8 mouse cellular contexts compared by ENCODE assay signal in genomic region chr7:30563906-30564280, GRCm38 (mm10). TPM values are rescaled to one million over a fixed set of nuclear protein-coding genes. Genes with fewer than 3 reads are reported as not detected.
DNase-seq lines count a peak whose midpoint lies in the region; ATAC-seq and TF ChIP-seq lines count a peak whose summit lies in the region.

No protein-coding gene starts in this region.

- no peak overlapping the region for H3K27ac ChIP-seq in heart, embryonic 11.5 days (ENCODE audit: low read depth, low read length)
- peak overlapping the region; percentile 91 for H3K27ac ChIP-seq in forebrain, postnatal 0 days (ENCODE audit: low read depth, low read length)
- peak overlapping the region; percentile 93 for H3K27ac ChIP-seq in midbrain, embryonic 10.5 days (replicated peaks)

- intact Hi-C loops in heart, postnatal 25 days (cut with DNase I): no loop called here

- no peaks in the 10 kb centered on the region for H3K9me3 ChIP-seq in heart, embryonic 11.5 days (replicated peaks; ENCODE audit: control insufficient read depth, low read length)
- H3K9me3 ChIP-seq in E14TG2a.4 (ENCODE audit: low read length): no peaks in the 10 kb centered on the region
- H3K9me3 ChIP-seq in forebrain, postnatal 0 days (ENCODE audit: low read length): no peaks in the 10 kb centered on the region
- no peaks in the 10 kb centered on the region for H3K9me3 ChIP-seq in midbrain, embryonic 10.5 days (replicated peaks)

- peaks cover 7% of the 10 kb centered on the region; the same call in 1 of the 2 replicates for H3K4me1 ChIP-seq in heart, embryonic 11.5 days (ENCODE audit: control insufficient read depth, insufficient read depth, low read length)
- peaks cover 68% of the 10 kb centered on the region for H3K4me1 ChIP-seq in E14TG2a.4 (replicated peaks; ENCODE audit: low read depth, low read length)
- peaks cover 4% of the 10 kb centered on the region for H3K4me1 ChIP-seq in forebrain, postnatal 0 days (ENCODE audit: insufficient read depth)
- peaks cover 22% of the 10 kb centered on the region for H3K4me1 ChIP-seq in midbrain, embryonic 10.5 days

- TF ChIP-seq CTCF in E14TG2a.4 (conservative IDR thresholded peaks at IDR 0.05; ENCODE audit: low read length): no peak
- TF ChIP-seq CTCF in forebrain, postnatal 0 days (IDR thresholded peaks at IDR 0.05; ENCODE audit: low read depth): no peak

- H3K4me2 ChIP-seq in heart, embryonic 11.5 days: peak overlapping the region; percentile 84
- H3K4me2 ChIP-seq in forebrain, postnatal 0 days (ENCODE audit: low read depth): peak overlapping the region; percentile 83

- 0 out of 2 replicates have a peak, but pooled peaks have one; percentile 3 for ATAC-seq in heart, embryonic 11.5 days (replicated peaks; ENCODE audit: insufficient number of reproducible peaks, low FRiP score, low TSS enrichment)
- no peak for ATAC-seq in forebrain, postnatal 0 days

- H3K9ac ChIP-seq in heart, embryonic 11.5 days (ENCODE audit: low read depth, low read length): peak overlapping the region; percentile 92
- peak overlapping the region; percentile 83 for H3K9ac ChIP-seq in forebrain, postnatal 0 days

- H3K4me3 ChIP-seq in heart, embryonic 11.5 days (ENCODE audit: low read depth, low read length): peak overlapping the region; percentile 79
- peak overlapping the region; percentile 98 for H3K4me3 ChIP-seq in E14TG2a.4 (replicated peaks; ENCODE audit: low read length)
- peak overlapping the region; percentile 83 for H3K4me3 ChIP-seq in forebrain, postnatal 0 days (ENCODE audit: low read depth, low read length)
- peak overlapping the region; percentile 71 for H3K4me3 ChIP-seq in midbrain, embryonic 10.5 days

- no peaks in the 10 kb centered on the region for H3K27me3 ChIP-seq in heart, embryonic 11.5 days (ENCODE audit: control insufficient read depth, insufficient read depth, low read length)
- H3K27me3 ChIP-seq in E14TG2a.4 (ENCODE audit: insufficient read depth, low read length): no peaks in the 10 kb centered on the region
- no peaks in the 10 kb centered on the region for H3K27me3 ChIP-seq in forebrain, postnatal 0 days (ENCODE audit: insufficient read depth, low read length)
- no peaks in the 10 kb centered on the region for H3K27me3 ChIP-seq in midbrain, embryonic 10.5 days (ENCODE audit: low read depth, poor library complexity, severe bottlenecking)

- H3K36me3 ChIP-seq in heart, embryonic 11.5 days (ENCODE audit: control insufficient read depth, insufficient read depth, low read length): peaks cover 1% of the 10 kb centered on the region; the same call in 1 of the 2 replicates
- H3K36me3 ChIP-seq in E14TG2a.4 (ENCODE audit: insufficient read depth, low read length): peaks cover 51% of the 10 kb centered on the region
- peaks cover 30% of the 10 kb centered on the region for H3K36me3 ChIP-seq in forebrain, postnatal 0 days (ENCODE audit: insufficient read depth)
- H3K36me3 ChIP-seq in midbrain, embryonic 10.5 days: peaks cover 46% of the 10 kb centered on the region

- WGBS in heart, embryonic 11.5 days (ENCODE audit: insufficient replicate concordance): 31% methylated on average over 6 of the region's 6 CpGs
- 27% methylated on average over 6 of the region's 6 CpGs for WGBS in forebrain, postnatal 0 days
- WGBS in midbrain, embryonic 10.5 days: 26% methylated on average over 6 of the region's 6 CpGs

- DNase-seq in heart, postnatal 25 days (ENCODE audit: low spot score): no peak
- DNase-seq in forebrain, postnatal 0 days: no peak
- DNase-seq in midbrain, embryonic 10.5 days (ENCODE audit: low spot score): no peak
- DNase-seq in adrenal gland, postnatal 10 days: no peak
- no peak for DNase-seq in right cerebral cortex, adult 2 months (ENCODE audit: low spot score in 2 of 2)
- DNase-seq in urinary bladder, postnatal 25 days (ENCODE audit: low spot score): no peak

RNA-seq across cellular contexts. Expression of gene Psenen, which starts 0.5 kb away (rescaled TPM):
- polyA plus RNA-seq in heart, embryonic 11.5 days (2014; fragmentation: Nextera tagmentation; extraction: Ambion mirVana): 102 and 107 TPM in 2 replicates
- 10 to 100 TPM; 61.2 to 70.3 TPM for total RNA-seq in heart, postnatal 25 days (2021)
- 70.9 and 90.7 TPM in 2 replicates for total RNA-seq in forebrain, postnatal 0 days (2014; rRNA removed)
- polyA plus RNA-seq in forebrain, postnatal 0 days (2015; fragmentation: Nextera tagmentation; extraction: Ambion mirVana): 141 and 161 TPM in 2 replicates
- 131 and 133 TPM in 2 replicates for polyA plus RNA-seq in midbrain, embryonic 10.5 days (2016; fragmentation: Nextera tagmentation; extraction: Ambion mirVana)
- total RNA-seq in adrenal gland, postnatal 10 days (2021): 100 to 1,000 TPM; 119 to 128 TPM

RNA-seq across cellular contexts. Expression of gene Gm49396, which starts 0.7 kb away (rescaled TPM):
- 5.4 and 5.5 TPM in 2 replicates for polyA plus RNA-seq in heart, embryonic 11.5 days (2014; fragmentation: Nextera tagmentation; extraction: Ambion mirVana)
- total RNA-seq in heart, postnatal 25 days (2021): 1 to 10 TPM; 1.4 to 1.9 TPM
- total RNA-seq in forebrain, postnatal 0 days (2014; rRNA removed): 5.5 and 9.9 TPM in 2 replicates
- polyA plus RNA-seq in forebrain, postnatal 0 days (2015; fragmentation: Nextera tagmentation; extraction: Ambion mirVana): 3.4 and 5.3 TPM in 2 replicates
- polyA plus RNA-seq in midbrain, embryonic 10.5 days (2016; fragmentation: Nextera tagmentation; extraction: Ambion mirVana): 17.0 and 19.6 TPM in 2 replicates
- total RNA-seq in adrenal gland, postnatal 10 days (2021): 1 to 10 TPM; 2.4 to 7.1 TPM

RNA-seq across cellular contexts. Expression of gene U2af1l4, which starts 0.8 kb away (rescaled TPM):
- polyA plus RNA-seq in heart, embryonic 11.5 days (2014; fragmentation: Nextera tagmentation; extraction: Ambion mirVana): 87.6 and 91.2 TPM in 2 replicates
- total RNA-seq in heart, postnatal 25 days (2021): 10 to 100 TPM; 63.7 to 66.4 TPM
- total RNA-seq in forebrain, postnatal 0 days (2014; rRNA removed): 48.8 and 74.3 TPM in 2 replicates
- polyA plus RNA-seq in forebrain, postnatal 0 days (2015; fragmentation: Nextera tagmentation; extraction: Ambion mirVana): 117 and 129 TPM in 2 replicates
- 93.2 and 99.5 TPM in 2 replicates for polyA plus RNA-seq in midbrain, embryonic 10.5 days (2016; fragmentation: Nextera tagmentation; extraction: Ambion mirVana)
- total RNA-seq in adrenal gland, postnatal 10 days (2021): 10 to 100 TPM; 61.4 to 71.1 TPM

RNA-seq across cellular contexts. Expression of gene Igflr1, which starts 1.3 kb away (rescaled TPM):
- polyA plus RNA-seq in heart, embryonic 11.5 days (2014; fragmentation: Nextera tagmentation; extraction: Ambion mirVana): 2.3 and 3.2 TPM in 2 replicates
- 1 to 10 TPM; 1.3 to 1.6 TPM for total RNA-seq in heart, postnatal 25 days (2021)
- 1.2 TPM in 1 of 2 replicates, not detected in the other for total RNA-seq in forebrain, postnatal 0 days (2014; rRNA removed)
- 2.3 and 3.2 TPM in 2 replicates for polyA plus RNA-seq in forebrain, postnatal 0 days (2015; fragmentation: Nextera tagmentation; extraction: Ambion mirVana)
- 4.4 and 7.2 TPM in 2 replicates for polyA plus RNA-seq in midbrain, embryonic 10.5 days (2016; fragmentation: Nextera tagmentation; extraction: Ambion mirVana)
- total RNA-seq in adrenal gland, postnatal 10 days (2021): 1 to 10 TPM; 2.6 to 4.7 TPM

RNA-seq across cellular contexts. Expression of gene Lin37, which starts 4.3 kb away (rescaled TPM):
- polyA plus RNA-seq in heart, embryonic 11.5 days (2014; fragmentation: Nextera tagmentation; extraction: Ambion mirVana): 33.6 and 34.8 TPM in 2 replicates
- 10 to 100 TPM; 15.1 to 15.5 TPM for total RNA-seq in heart, postnatal 25 days (2021)
- 16.0 and 19.2 TPM in 2 replicates for total RNA-seq in forebrain, postnatal 0 days (2014; rRNA removed)
- 49.5 and 53.0 TPM in 2 replicates for polyA plus RNA-seq in forebrain, postnatal 0 days (2015; fragmentation: Nextera tagmentation; extraction: Ambion mirVana)
- 45.9 and 46.7 TPM in 2 replicates for polyA plus RNA-seq in midbrain, embryonic 10.5 days (2016; fragmentation: Nextera tagmentation; extraction: Ambion mirVana)
- total RNA-seq in adrenal gland, postnatal 10 days (2021): 10 to 100 TPM; 34.4 to 40.5 TPM
